Mouse (Mus musculus): ENCODE measurements around the gene Fras1. TPM values are rescaled to one million over a fixed set of nuclear protein-coding genes. Genes with fewer than 3 reads are reported as not detected.

Gene Fras1
- total and polyA plus RNA-seq, 3 experiments = not detected

DNA sequence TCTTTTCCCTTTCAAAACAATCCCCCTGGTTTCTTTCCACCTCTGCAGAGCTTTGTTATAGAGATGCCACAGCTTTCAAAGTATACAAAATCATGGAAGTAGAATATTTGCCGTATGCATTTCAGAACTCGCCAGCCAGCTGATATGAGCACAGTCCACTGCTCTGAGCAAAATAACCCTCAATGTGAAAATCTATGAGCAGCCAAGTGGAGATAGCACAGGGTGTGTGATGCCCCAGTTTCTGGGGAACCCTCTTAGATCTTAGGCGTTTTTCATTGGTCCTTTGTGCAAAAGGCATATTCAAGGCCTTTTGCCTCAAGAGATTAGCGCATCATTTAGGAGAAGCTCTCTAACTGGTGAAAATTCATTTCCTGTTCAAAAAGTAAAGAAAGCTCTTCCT, 170.4 kb downstream of the Fras1 start:
- DNase-seq (ENCODE audit: low read depth, low spot score) = no peak
- Histone ChIP-seq H3K79me2 (ENCODE audit: control insufficient read depth, insufficient read depth, low read length, poor library complexity) (no peaks in the 10 kb centered on the region), H3K9ac (ENCODE audit: control insufficient read depth, low read depth, low read length, poor library complexity, severe bottlenecking) (no peak overlapping the region), H3K36me3 (ENCODE audit: control insufficient read depth in 1 of 2, insufficient read depth in 2 of 2, low read length in 2 of 2) (no peaks in the 10 kb centered on the region), H3K27ac (ENCODE audit: control insufficient read depth, low read depth, low read length) (no peak overlapping the region), H3K27me3 (ENCODE audit: control insufficient read depth in 1 of 2, insufficient read depth in 2 of 2, low read length in 2 of 2) (no peaks in the 10 kb centered on the region; a peak in 1 of 4 replicates), H3K4me1 (ENCODE audit: control insufficient read depth in 1 of 2, insufficient read depth in 2 of 2, low read length in 2 of 2) (no peaks in the 10 kb centered on the region), H3K9me3 (replicated peaks; ENCODE audit: insufficient read depth, low read length) (no peaks in the 10 kb centered on the region), H3K4me3 (ENCODE audit: control insufficient read depth in 1 of 2, insufficient read depth in 1 of 2, low read depth in 2 of 2, low read length in 2 of 2) (no peak overlapping the region)
- TF ChIP-seq MYB (IDR thresholded peaks at IDR 0.05; ENCODE audit: low read depth, low read length) (no peak), POLR2A (IDR thresholded peaks at IDR 0.05; ENCODE audit: control insufficient read depth in 1 of 2, insufficient read depth in 1 of 2, low read depth in 1 of 2, low read length in 2 of 2, poor library complexity in 1 of 2) (no peak), CHD1 (IDR thresholded peaks at IDR 0.05; ENCODE audit: low read depth, low read length) (no peak), ETS1 (IDR thresholded peaks at IDR 0.05; ENCODE audit: low read depth, low read length) (no peak), MAFK (IDR thresholded peaks at IDR 0.05; ENCODE audit: borderline replicate concordance, low read depth, low read length) (no peak), NELFE (IDR thresholded peaks at IDR 0.05; ENCODE audit: low read depth, low read length) (no peak), MAX (IDR thresholded peaks at IDR 0.05; ENCODE audit: low read length) (no peak), TBP (IDR thresholded peaks at IDR 0.05; ENCODE audit: low read depth, low read length) (no peak), TCF12 (IDR thresholded peaks at IDR 0.05; ENCODE audit: low read depth, low read length) (no peak), ZNF384 (IDR thresholded peaks at IDR 0.05; ENCODE audit: low read depth, low read length) (no peak), JUND (IDR thresholded peaks at IDR 0.05; ENCODE audit: low read depth, low read length) (no peak), GABPA (IDR thresholded peaks at IDR 0.05; ENCODE audit: low read depth, low read length) (no peak), CTCF (IDR thresholded peaks at IDR 0.05 in 2 of 3, conservative IDR thresholded peaks at IDR 0.05 in 1 of 3; ENCODE audit: control insufficient read depth in 1 of 3, insufficient read depth in 1 of 3, low read depth in 2 of 3, low read length in 3 of 3, poor library complexity in 1 of 3, severe bottlenecking in 1 of 3) (no peak), MYC (IDR thresholded peaks at IDR 0.05; ENCODE audit: low read depth, low read length) (no peak), ZKSCAN1 (IDR thresholded peaks at IDR 0.05; ENCODE audit: low read depth, low read length) (no peak), NRF1 (IDR thresholded peaks at IDR 0.05; ENCODE audit: insufficient read depth, low read depth, low read length, poor library complexity, severe bottlenecking) (no peak), TAL1 (IDR thresholded peaks at IDR 0.05; ENCODE audit: low read length) (no peak), MAZ (IDR thresholded peaks at IDR 0.05; ENCODE audit: low read depth, low read length) (no peak), RAD21 (IDR thresholded peaks at IDR 0.05; ENCODE audit: low read depth, low read length) (no peak), EP300 (IDR thresholded peaks at IDR 0.05; ENCODE audit: low read depth in 1 of 2, low read length in 2 of 2) (no peak)

DNA sequence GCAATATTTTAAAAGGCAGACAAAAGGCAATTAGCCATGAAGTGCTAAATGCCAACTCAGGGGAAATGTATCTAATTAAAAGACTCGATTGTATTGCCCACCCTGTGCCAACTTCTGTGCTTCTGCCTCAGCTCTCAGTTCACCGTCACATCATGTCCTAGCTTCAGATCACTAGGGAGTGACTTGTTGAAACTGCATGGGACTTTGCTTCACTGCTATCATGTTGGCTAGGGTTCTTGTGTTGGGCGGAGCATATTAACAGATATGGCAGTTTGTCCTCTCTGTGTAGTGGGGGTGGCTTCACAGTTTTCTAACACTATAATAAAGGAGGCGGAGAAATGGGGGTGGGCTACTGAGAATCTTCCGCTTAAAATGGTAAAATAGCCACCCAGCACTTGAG, 172.2 kb downstream of the Fras1 start:
- Histone ChIP-seq H3K27ac (ENCODE audit: control insufficient read depth, low read depth, low read length) (no peak overlapping the region), H3K4me3 (ENCODE audit: control insufficient read depth in 1 of 2, insufficient read depth in 1 of 2, low read depth in 2 of 2, low read length in 2 of 2) (no peak overlapping the region), H3K4me1 (ENCODE audit: control insufficient read depth in 1 of 2, insufficient read depth in 2 of 2, low read length in 2 of 2) (no peaks in the 10 kb centered on the region), H3K9ac (ENCODE audit: control insufficient read depth, low read depth, low read length, poor library complexity, severe bottlenecking) (no peak overlapping the region), H3K9me3 (replicated peaks; ENCODE audit: insufficient read depth, low read length) (no peaks in the 10 kb centered on the region), H3K27me3 (ENCODE audit: control insufficient read depth in 1 of 2, insufficient read depth in 2 of 2, low read length in 2 of 2) (no peaks in the 10 kb centered on the region; a peak in 1 of 4 replicates), H3K36me3 (ENCODE audit: control insufficient read depth in 1 of 2, insufficient read depth in 2 of 2, low read length in 2 of 2) (no peaks in the 10 kb centered on the region), H3K79me2 (ENCODE audit: control insufficient read depth, insufficient read depth, low read length, poor library complexity) (no peaks in the 10 kb centered on the region)
- TF ChIP-seq CTCF (IDR thresholded peaks at IDR 0.05 in 2 of 3, conservative IDR thresholded peaks at IDR 0.05 in 1 of 3; ENCODE audit: control insufficient read depth in 1 of 3, insufficient read depth in 1 of 3, low read depth in 2 of 3, low read length in 3 of 3, poor library complexity in 1 of 3, severe bottlenecking in 1 of 3) (no peak), E2F4 (IDR thresholded peaks at IDR 0.05; ENCODE audit: borderline replicate concordance, low read depth, low read length) (no peak), MAFK (IDR thresholded peaks at IDR 0.05; ENCODE audit: borderline replicate concordance, low read depth, low read length) (no peak), POLR2AphosphoS2 (IDR thresholded peaks at IDR 0.05; ENCODE audit: low read length) (no peak), ETS1 (IDR thresholded peaks at IDR 0.05; ENCODE audit: low read depth, low read length) (no peak), ZNF384 (IDR thresholded peaks at IDR 0.05; ENCODE audit: low read depth, low read length) (no peak), MYB (IDR thresholded peaks at IDR 0.05; ENCODE audit: low read depth, low read length) (no peak), ZC3H11A (IDR thresholded peaks at IDR 0.05; ENCODE audit: low read depth, low read length) (no peak), TBP (IDR thresholded peaks at IDR 0.05; ENCODE audit: low read depth, low read length) (no peak), ZMIZ1 (IDR thresholded peaks at IDR 0.05; ENCODE audit: low read depth, low read length) (no peak)
- no peak for DNase-seq (ENCODE audit: low read depth, low spot score)

Measured in MEL (cell line).